Mouse (Mus musculus): ENCODE measurements around the gene Kcng3. TPM values are rescaled to one million over a fixed set of nuclear protein-coding genes. Genes with fewer than 3 reads are reported as not detected.
A peak's percentile ranks its signal among the peaks of the same experiment; 100 is the strongest.

Kcng3 gene
- polyA plus RNA-seq, 1 experiment from 2014 or later = not detected

DNA sequence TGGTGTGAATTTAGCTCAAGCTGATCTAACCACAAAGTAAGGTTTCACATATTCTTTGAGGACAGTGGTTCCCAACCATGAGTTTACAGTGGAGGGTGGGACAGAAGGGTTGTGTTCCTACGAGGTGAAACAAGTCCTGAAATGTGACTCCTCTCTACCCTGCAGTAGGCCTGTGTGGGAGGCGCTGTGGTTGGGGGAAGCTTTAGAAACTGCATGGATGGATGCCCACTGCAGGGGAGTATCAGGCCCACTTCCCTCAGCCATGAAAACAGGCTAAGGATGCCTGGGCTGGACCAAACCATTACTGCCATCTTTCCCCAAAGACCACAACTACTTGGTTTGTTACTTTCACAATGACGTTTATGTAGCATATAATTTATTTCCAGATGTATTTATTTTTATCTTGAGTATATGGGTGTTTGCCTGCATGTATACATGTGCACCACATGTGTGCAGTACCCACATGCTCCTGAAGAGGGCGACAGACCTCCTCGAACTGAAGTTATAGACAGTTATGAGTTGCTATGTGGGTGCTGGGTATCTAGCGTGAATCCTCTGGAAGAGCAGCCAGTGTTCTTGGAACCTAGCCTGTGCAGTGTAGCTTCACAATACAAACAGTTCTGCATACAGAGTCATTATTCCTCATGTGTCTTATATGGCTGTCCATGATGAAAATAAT, 42.9 kb downstream of the Kcng3 start:
- Histone ChIP-seq H3K4me2 (no peak overlapping the region), H3K27ac (ENCODE audit: low read depth, low read length) (no peak overlapping the region), H3K9ac (ENCODE audit: low read length) (no peak overlapping the region), H3K27me3 (ENCODE audit: control insufficient read depth, insufficient read depth, low read length) (no peaks in the 10 kb centered on the region), H3K36me3 (ENCODE audit: control insufficient read depth, insufficient read depth, low read length) (no peaks in the 10 kb centered on the region), H3K4me1 (ENCODE audit: control insufficient read depth, insufficient read depth, low read length) (no peaks in the 10 kb centered on the region), H3K9me3 (ENCODE audit: control insufficient read depth, low read length) (no peaks in the 10 kb centered on the region), H3K4me3 (ENCODE audit: low read depth, low read length) (no peak overlapping the region)
- ATAC-seq (ENCODE audit: low FRiP score) (no peak), DNase-seq (ENCODE audit: low spot score, missing footprints) (peak; percentile 12)
- 85% methylated on average over 6 of the region's 6 CpGs for WGBS

DNA sequence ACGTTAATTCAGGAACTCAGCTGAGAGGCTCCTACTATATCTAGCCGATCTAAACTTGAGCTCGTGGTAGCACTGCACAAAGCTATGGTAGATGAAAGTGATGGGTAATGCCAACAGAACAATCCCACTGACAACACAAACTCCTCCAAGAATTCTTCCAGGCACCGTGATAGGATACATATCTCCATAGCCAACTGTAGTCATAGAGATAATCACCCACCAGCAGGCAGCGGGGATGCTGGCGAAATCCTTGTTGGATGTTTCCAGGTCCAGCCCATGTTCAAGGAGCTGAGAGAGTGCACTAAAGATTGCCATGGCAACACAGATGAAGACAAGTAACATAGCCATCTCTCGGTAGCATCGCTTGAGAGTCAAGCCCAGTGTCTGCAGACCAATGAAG, 44.0 kb downstream of the Kcng3 start:
- H3K9ac ChIP-seq (ENCODE audit: low read length) = no peak overlapping the region
- 89% methylated on average over 8 of the region's 8 CpGs for WGBS

GRCm38 (mm10) chr17:83582585-83582984, 49.1 kb downstream of the Kcng3 start:
- H3K9ac ChIP-seq (ENCODE audit: low read length) = no peak overlapping the region
- DNase-seq (ENCODE audit: low spot score, missing footprints) = no peak
- H3K4me2 ChIP-seq = no peak overlapping the region
- no peaks in the 10 kb centered on the region for H3K9me3 ChIP-seq (ENCODE audit: control insufficient read depth, low read length)
- H3K27ac ChIP-seq (ENCODE audit: low read depth, low read length) = no peak overlapping the region
- no peaks in the 10 kb centered on the region for H3K36me3 ChIP-seq (ENCODE audit: control insufficient read depth, insufficient read depth, low read length)
- 74% methylated on average over 2 of the region's 2 CpGs for WGBS
- no peaks in the 10 kb centered on the region for H3K27me3 ChIP-seq (ENCODE audit: control insufficient read depth, insufficient read depth, low read length)
- H3K4me1 ChIP-seq (ENCODE audit: control insufficient read depth, insufficient read depth, low read length) = no peaks in the 10 kb centered on the region
- ATAC-seq (ENCODE audit: low FRiP score) = no peak
- no peak overlapping the region for H3K4me3 ChIP-seq (ENCODE audit: low read depth, low read length)

More for the DNA sequence above, 44.0 kb downstream of the Kcng3 start:
- no peaks in the 10 kb centered on the region for H3K4me1 ChIP-seq (ENCODE audit: control insufficient read depth, insufficient read depth, low read length)
- ATAC-seq (ENCODE audit: low FRiP score) (no peak), DNase-seq (ENCODE audit: low spot score, missing footprints) (peak; percentile 37)
- H3K9me3 ChIP-seq (ENCODE audit: control insufficient read depth, low read length) = no peaks in the 10 kb centered on the region
- no peaks in the 10 kb centered on the region for H3K27me3 ChIP-seq (ENCODE audit: control insufficient read depth, insufficient read depth, low read length)
- H3K36me3 ChIP-seq (ENCODE audit: control insufficient read depth, insufficient read depth, low read length) = no peaks in the 10 kb centered on the region
- no peak overlapping the region for H3K4me2 ChIP-seq
- no peak overlapping the region for H3K27ac ChIP-seq (ENCODE audit: low read depth, low read length)
- H3K4me3 ChIP-seq (ENCODE audit: low read depth, low read length) = no peak overlapping the region

DNA sequence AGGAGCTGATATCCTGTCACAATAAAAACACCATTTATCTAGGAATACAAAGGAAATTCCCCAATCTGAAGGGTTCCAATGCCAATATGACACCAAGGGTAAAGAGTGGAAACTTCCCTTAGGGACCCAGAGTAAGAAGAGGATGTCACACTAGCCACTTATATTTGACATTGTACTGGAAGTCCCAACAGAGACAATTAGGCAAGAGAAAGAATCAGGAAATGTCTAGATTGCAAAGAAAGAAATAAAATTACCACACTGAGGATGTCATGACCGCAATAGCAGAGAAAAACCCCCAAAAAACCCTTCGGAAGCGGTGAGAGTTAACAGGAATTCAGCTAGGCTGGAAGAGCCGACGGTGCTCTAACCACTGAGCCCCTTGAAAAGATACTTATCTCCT, 51.0 kb downstream of the Kcng3 start:
- Histone ChIP-seq H3K4me1 (ENCODE audit: control insufficient read depth, insufficient read depth, low read length) (no peaks in the 10 kb centered on the region), H3K4me2 (no peak overlapping the region), H3K9ac (ENCODE audit: low read length) (no peak overlapping the region), H3K9me3 (ENCODE audit: control insufficient read depth, low read length) (no peaks in the 10 kb centered on the region), H3K4me3 (ENCODE audit: low read depth, low read length) (no peak overlapping the region), H3K36me3 (ENCODE audit: control insufficient read depth, insufficient read depth, low read length) (no peaks in the 10 kb centered on the region), H3K27me3 (ENCODE audit: control insufficient read depth, insufficient read depth, low read length) (no peaks in the 10 kb centered on the region), H3K27ac (ENCODE audit: low read depth, low read length) (no peak overlapping the region)
- ATAC-seq (ENCODE audit: low FRiP score) = no peak
- 94% methylated on average over 5 of the region's 5 CpGs for WGBS
- no peak for DNase-seq (ENCODE audit: low spot score, missing footprints)

DNA sequence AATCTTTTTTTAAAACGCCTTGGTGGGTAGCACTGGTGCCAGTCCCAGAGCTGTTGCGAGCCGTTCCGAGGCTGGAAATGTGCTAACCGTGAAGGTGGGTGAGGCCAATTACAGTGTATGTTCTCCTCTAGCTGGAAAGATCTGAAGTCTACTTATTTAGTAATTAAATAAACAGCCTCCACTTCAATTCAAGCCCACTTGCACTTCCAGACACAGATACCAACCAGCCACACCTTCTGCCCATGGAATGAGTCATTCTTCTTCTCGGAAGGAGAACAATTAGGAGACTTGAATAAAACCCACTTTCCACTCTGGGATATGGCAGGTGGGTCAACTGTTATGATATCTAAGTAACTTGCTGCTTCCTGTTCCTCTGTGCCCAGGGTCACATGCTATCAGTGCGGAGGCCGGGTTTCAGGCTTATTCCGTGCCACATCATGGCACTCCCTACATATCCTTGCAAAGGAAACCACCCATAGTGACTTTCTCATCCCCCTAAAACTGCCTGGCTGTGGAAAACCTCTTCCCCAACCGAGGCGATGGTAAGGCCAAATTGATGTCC, 54.8 kb downstream of the Kcng3 start:
- H3K36me3 ChIP-seq (ENCODE audit: control insufficient read depth, insufficient read depth, low read length) = no peaks in the 10 kb centered on the region
- ATAC-seq (ENCODE audit: low FRiP score) (no peak), DNase-seq (ENCODE audit: low spot score, missing footprints) (no peak)
- H3K4me1 ChIP-seq (ENCODE audit: control insufficient read depth, insufficient read depth, low read length) = no peaks in the 10 kb centered on the region
- 95% methylated on average over 11 of the region's 11 CpGs for WGBS
- no peak overlapping the region for H3K27ac ChIP-seq (ENCODE audit: low read depth, low read length)
- no peak overlapping the region for H3K4me3 ChIP-seq (ENCODE audit: low read depth, low read length)
- H3K9ac ChIP-seq (ENCODE audit: low read length) = no peak overlapping the region
- H3K9me3 ChIP-seq (ENCODE audit: control insufficient read depth, low read length) = no peaks in the 10 kb centered on the region
- no peak overlapping the region for H3K4me2 ChIP-seq
- no peaks in the 10 kb centered on the region for H3K27me3 ChIP-seq (ENCODE audit: control insufficient read depth, insufficient read depth, low read length)

- 95% methylated on average over 8 of the region's 8 CpGs for WGBS
These were observed 57.1 kb downstream of the Kcng3 start for GRCm38 (mm10) chr17:83574615-83575014.

GRCm38 (mm10) chr17:83573128-83573527, 58.6 kb downstream of the Kcng3 start:
- Histone ChIP-seq H3K9ac (ENCODE audit: low read length) (no peak overlapping the region), H3K4me3 (ENCODE audit: low read depth, low read length) (no peak overlapping the region), H3K27me3 (ENCODE audit: control insufficient read depth, insufficient read depth, low read length) (no peaks in the 10 kb centered on the region), H3K4me1 (ENCODE audit: control insufficient read depth, insufficient read depth, low read length) (no peaks in the 10 kb centered on the region), H3K36me3 (ENCODE audit: control insufficient read depth, insufficient read depth, low read length) (no peaks in the 10 kb centered on the region), H3K27ac (ENCODE audit: low read depth, low read length) (no peak overlapping the region), H3K9me3 (ENCODE audit: control insufficient read depth, low read length) (no peaks in the 10 kb centered on the region), H3K4me2 (no peak overlapping the region)
- no peak for ATAC-seq (ENCODE audit: low FRiP score)
- no peak for DNase-seq (ENCODE audit: low spot score, missing footprints)
- 78% methylated on average over 6 of the region's 6 CpGs for WGBS

More at GRCm38 (mm10) chr17:83574615-83575014, 57.1 kb downstream of the Kcng3 start:
- no peak overlapping the region for H3K4me2 ChIP-seq
- no peak overlapping the region for H3K4me3 ChIP-seq (ENCODE audit: low read depth, low read length)
- no peak for ATAC-seq (ENCODE audit: low FRiP score)
- no peaks in the 10 kb centered on the region for H3K9me3 ChIP-seq (ENCODE audit: control insufficient read depth, low read length)
- no peak for DNase-seq (ENCODE audit: low spot score, missing footprints)
- no peak overlapping the region for H3K27ac ChIP-seq (ENCODE audit: low read depth, low read length)
- H3K4me1 ChIP-seq (ENCODE audit: control insufficient read depth, insufficient read depth, low read length) = no peaks in the 10 kb centered on the region
- H3K27me3 ChIP-seq (ENCODE audit: control insufficient read depth, insufficient read depth, low read length) = no peaks in the 10 kb centered on the region
- no peak overlapping the region for H3K9ac ChIP-seq (ENCODE audit: low read length)
- H3K36me3 ChIP-seq (ENCODE audit: control insufficient read depth, insufficient read depth, low read length) = no peaks in the 10 kb centered on the region

GRCm38 (mm10) chr17:83572366-83572765, 59.3 kb downstream of the Kcng3 start:
- no peak for ATAC-seq (ENCODE audit: low FRiP score)
- H3K27ac ChIP-seq (ENCODE audit: low read depth, low read length) = no peak overlapping the region
- no peak overlapping the region for H3K4me2 ChIP-seq
- no peak overlapping the region for H3K4me3 ChIP-seq (ENCODE audit: low read depth, low read length)
- no peaks in the 10 kb centered on the region for H3K36me3 ChIP-seq (ENCODE audit: control insufficient read depth, insufficient read depth, low read length)
- no peak for DNase-seq (ENCODE audit: low spot score, missing footprints)
- H3K27me3 ChIP-seq (ENCODE audit: control insufficient read depth, insufficient read depth, low read length) = no peaks in the 10 kb centered on the region
- WGBS = 68% methylated on average over 4 of the region's 4 CpGs
- H3K9me3 ChIP-seq (ENCODE audit: control insufficient read depth, low read length) = no peaks in the 10 kb centered on the region
- no peaks in the 10 kb centered on the region for H3K4me1 ChIP-seq (ENCODE audit: control insufficient read depth, insufficient read depth, low read length)
- no peak overlapping the region for H3K9ac ChIP-seq (ENCODE audit: low read length)

- H3K27me3 ChIP-seq (ENCODE audit: control insufficient read depth, insufficient read depth, low read length) = no peaks in the 10 kb centered on the region
- ATAC-seq (ENCODE audit: low FRiP score) (no peak), DNase-seq (ENCODE audit: low spot score, missing footprints) (peak; percentile 87)
- no peaks in the 10 kb centered on the region for H3K9me3 ChIP-seq (ENCODE audit: control insufficient read depth, low read length)
- H3K4me2 ChIP-seq = no peak overlapping the region
- H3K9ac ChIP-seq (ENCODE audit: low read length) = no peak overlapping the region
- no peak overlapping the region for H3K4me3 ChIP-seq (ENCODE audit: low read depth, low read length)
- WGBS = 28% methylated on average over 8 of the region's 8 CpGs
- no peaks in the 10 kb centered on the region for H3K36me3 ChIP-seq (ENCODE audit: control insufficient read depth, insufficient read depth, low read length)
- H3K4me1 ChIP-seq (ENCODE audit: control insufficient read depth, insufficient read depth, low read length) = no peaks in the 10 kb centered on the region; the same call in 1 of the 2 replicates
- H3K27ac ChIP-seq (ENCODE audit: low read depth, low read length) = no peak overlapping the region
These were observed 64.3 kb downstream of the Kcng3 start for GRCm38 (mm10) chr17:83567375-83567774.
